Mouse (Mus musculus) erythroid progenitor cell, adult 5-6 weeks (primary cell): ENCODE measurements around the gene Magi2. TPM values are rescaled to one million over a fixed set of nuclear protein-coding genes. Genes with fewer than 3 reads are reported as not detected.
"Not testable (repeated sequence)": the region's sequence is repeated elsewhere in the genome, so short reads cannot be mapped to it uniquely, and the experiment has no call there.

Experiments used
- ATAC-seq: replicated peaks from 2 replicates; pipeline ENCODE4 v1.8.0; 2016; ENCODE audit warnings: moderate number of reproducible peaks, mild to moderate bottlenecking, moderate TSS enrichment, inconsistent platforms; ENCODE audit not compliant: poor library complexity, low FRiP score, severe bottlenecking
- total RNA-seq, 2 experiments: library from RNA; stranded (forward) in 1 of 2; stranded (reverse) in 1 of 2; fragments of 150-400 nt in 1 of 2; fragments of 186-747, 209-891 nt in 1 of 2; gene quantifications; 2 replicates each; pipeline versions ENCODE4 v1.2.3 to v1.2.4; 2015 to 2017; ENCODE audit warnings: low replicate concordance in 2 of 2

Magi2 gene
- total RNA-seq, 2 experiments from 2014 or later = not detected

DNA sequence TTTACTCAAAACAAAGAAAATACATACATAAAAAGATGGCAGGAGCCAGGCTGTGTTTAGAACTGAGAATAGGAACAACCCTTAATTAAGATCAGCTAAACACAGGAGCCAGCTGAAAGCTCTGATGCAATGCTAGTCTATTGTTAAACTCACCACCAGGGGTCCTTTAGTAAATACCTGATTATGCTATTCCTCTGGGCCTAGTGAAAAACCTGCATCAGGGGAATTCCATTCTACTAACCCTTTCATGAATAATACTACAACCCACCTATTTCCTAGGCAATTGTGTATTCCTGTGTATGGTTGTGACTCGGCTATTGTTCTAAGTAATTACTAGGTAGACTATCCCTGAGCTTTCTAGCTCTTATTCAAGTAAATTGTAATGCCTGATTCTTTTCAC, 177.4 kb downstream of the Magi2 start:
- ATAC-seq = not testable (repeated sequence)

GRCm38 (mm10) chr5:19414556-19414955, 187.7 kb downstream of the Magi2 start:
- ATAC-seq = no peak

DNA sequence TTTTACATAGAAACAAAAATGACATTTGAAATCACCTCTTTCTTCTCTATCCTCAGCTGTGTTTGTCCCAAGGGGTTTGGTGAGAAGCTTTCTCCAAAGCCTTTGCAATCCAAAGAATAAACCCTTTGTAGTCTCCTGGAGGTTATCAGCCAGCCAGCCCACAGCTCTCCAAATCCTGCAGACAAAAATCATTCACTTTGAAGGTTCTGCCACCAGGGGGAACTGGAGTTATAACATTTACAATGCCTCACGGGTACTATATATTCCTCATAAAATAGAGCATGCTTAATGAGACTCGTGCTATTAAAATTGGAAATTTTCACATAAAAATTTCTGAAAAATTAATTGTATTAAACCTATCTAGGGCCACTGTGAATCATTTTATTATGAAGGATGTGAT, 202.5 kb downstream of the Magi2 start:
- no peak for ATAC-seq

DNA sequence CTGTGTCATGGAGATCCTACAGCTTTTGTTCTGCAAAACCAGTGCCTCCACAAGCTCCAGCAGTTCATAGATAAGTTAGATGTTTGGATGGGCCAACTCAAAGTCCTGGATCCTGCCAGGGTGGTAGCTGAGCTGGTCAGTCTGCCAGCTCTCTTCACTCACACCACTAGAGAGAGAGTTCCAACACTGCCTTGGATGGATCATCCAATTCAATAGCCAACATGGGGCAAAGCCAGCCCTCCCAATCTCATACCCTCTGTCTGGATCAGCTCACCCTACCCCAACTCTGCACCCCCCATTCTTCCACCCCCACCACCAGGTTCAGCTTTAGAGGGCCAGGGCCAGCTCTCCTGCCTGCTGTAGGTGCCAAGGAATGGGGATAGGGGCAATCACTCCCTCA, 235.7 kb downstream of the Magi2 start:
- no peak for ATAC-seq

GRCm38 (mm10) chr5:19465383-19465782, 238.5 kb downstream of the Magi2 start:
- ATAC-seq = no peak

GRCm38 (mm10) chr5:19472851-19473439, 246.1 kb downstream of the Magi2 start:
- no peak for ATAC-seq

GRCm38 (mm10) chr5:19482981-19483380, 256.1 kb downstream of the Magi2 start:
- no peak for ATAC-seq

- ATAC-seq = no peak
Observed at GRCm38 (mm10) chr5:19487947-19488346, 261.1 kb downstream of the Magi2 start.

- ATAC-seq = no peak
Observed at GRCm38 (mm10) chr5:19501005-19501404, 274.2 kb downstream of the Magi2 start.

- no peak for ATAC-seq
Observed at GRCm38 (mm10) chr5:19522168-19522567, 295.3 kb downstream of the Magi2 start.

- ATAC-seq = no peak
Observed at GRCm38 (mm10) chr5:19539348-19539747, 312.5 kb downstream of the Magi2 start.

GRCm38 (mm10) chr5:19546424-19546823, 319.6 kb downstream of the Magi2 start:
- ATAC-seq = no peak

GRCm38 (mm10) chr5:19546900-19547299, 320.1 kb downstream of the Magi2 start:
- ATAC-seq = no peak

DNA sequence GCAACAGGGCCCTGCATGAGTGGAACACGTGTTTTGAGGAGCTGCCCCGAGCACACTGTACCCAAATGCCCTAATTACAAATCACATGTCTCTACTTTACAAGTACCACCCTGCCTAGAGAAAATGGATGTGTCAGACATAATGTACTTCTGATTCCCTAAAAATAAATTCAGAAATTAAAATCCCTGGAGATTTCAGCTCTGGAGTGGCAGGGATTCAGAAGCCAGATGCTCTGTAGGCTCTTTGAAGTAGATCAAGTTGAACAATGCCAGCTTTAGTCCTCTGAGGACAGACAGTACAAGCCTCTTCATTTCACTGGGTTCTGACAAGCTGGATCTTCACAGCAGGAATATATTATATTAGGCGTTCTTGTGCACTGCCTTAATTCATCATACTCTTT, 326.7 kb downstream of the Magi2 start:
- ATAC-seq = no peak

DNA sequence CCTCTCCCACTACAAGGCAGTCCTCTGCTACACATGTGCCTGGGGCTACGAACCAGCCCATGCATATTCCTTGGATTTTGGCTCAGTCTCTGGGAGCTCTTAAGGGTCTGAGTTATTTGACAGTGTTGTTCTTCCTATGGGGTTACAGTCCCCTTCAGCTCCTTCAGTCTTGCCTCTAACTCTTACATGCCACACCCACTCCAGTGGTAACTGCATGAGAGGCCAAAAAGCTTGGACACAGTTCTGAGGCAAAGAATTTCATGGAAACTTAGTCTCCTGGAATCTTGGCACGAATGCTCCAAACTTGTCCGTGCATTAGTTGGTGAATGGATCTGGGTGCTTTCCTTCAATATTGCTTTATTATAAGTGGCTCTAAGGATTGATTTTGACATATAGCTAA, 338.8 kb downstream of the Magi2 start:
- no peak for ATAC-seq

GRCm38 (mm10) chr5:19566136-19566535, 339.3 kb downstream of the Magi2 start:
- ATAC-seq = not testable (repeated sequence)

- no peak for ATAC-seq
Observed at GRCm38 (mm10) chr5:19607700-19608099, 380.9 kb downstream of the Magi2 start.

DNA sequence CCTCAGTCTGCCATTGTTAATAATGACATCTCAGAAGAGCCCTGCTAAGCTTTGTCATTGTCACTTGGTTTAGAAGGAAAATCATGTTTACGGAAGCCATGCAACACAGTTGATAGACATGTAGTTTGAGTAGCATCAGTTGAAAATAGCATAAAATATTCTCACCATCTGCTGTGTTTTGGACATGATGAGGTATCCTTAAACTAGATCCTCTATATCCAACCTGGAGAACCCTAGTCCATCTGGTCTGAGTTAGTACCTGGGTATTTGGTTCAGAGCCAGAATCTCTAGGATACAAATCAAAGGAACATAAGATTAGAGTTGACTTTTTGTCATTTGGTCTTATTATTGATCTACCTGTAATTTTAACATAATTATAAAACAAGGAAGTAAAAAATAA, 385.0 kb downstream of the Magi2 start:
- ATAC-seq = no peak

- no peak for ATAC-seq
Observed at GRCm38 (mm10) chr5:19621678-19622077, 394.8 kb downstream of the Magi2 start.

DNA sequence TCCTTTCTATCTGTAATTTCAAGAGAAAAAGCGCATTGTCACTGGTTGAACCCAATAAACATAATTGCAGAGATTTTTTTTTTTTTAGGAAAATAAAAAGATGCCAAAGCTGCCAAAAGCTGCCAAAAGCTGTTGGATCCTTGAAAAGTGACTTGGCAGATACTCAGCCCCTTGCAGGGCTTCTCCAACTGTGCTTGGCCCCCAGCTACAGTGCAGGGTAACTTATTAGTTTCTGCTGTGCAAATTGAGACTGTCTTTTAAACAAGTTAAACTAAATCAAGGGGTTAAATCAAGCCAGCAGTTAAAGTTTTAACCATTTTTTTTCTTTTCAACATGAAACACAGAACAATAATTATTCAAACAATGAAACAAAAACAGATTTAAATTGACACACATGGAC, 407.1 kb downstream of the Magi2 start:
- ATAC-seq = no peak

- ATAC-seq = no peak
Observed at GRCm38 (mm10) chr5:19637789-19638188, 411.0 kb downstream of the Magi2 start.

DNA sequence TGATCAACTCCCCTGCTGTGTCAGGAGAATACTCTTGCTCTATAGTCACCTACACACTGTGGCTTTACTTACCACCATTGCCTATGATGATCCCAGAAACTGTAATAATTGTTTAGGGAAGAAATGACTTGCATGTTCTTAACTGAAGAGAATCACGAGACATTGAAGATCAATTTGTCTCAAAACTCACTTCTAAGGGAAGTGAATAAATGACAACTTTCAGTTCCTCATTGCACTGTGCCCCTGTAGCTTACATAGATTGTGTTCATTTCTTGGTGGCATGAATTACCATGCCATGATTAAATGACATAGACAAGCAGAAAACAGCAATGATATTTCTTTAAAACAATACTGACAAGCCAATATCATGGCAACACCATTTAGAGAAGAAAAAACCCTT, 429.1 kb downstream of the Magi2 start:
- no peak for ATAC-seq
